Mouse (Mus musculus) thymus, adult 2 months (tissue): Measurements from ENCODE around the gene Ssc4d. TPM values are rescaled to one million over a fixed set of nuclear protein-coding genes. Genes with fewer than 3 reads are reported as not detected.

Source experiments
- DNase-seq: peaks from one replicate; pipeline ENCODE4 v3.0.0; 2021
- H3K27ac ChIP-seq: fragments of 200-500 bp; 2 replicates; pipeline ENCODE4 v1.5.1; 2012; ENCODE audit warnings: low read length, control low read depth; ENCODE audit not compliant: control insufficient read depth, insufficient read depth
- H3K27me3 ChIP-seq: fragments of 200-500 bp; 2 replicates; pipeline ENCODE4 v1.6.1; 2012; ENCODE audit warnings: mild to moderate bottlenecking, low read length, moderate library complexity, mixed read lengths; ENCODE audit not compliant: control insufficient read depth, insufficient read depth
- H3K36me3 ChIP-seq: fragments of 200-500 bp; 2 replicates; pipeline ENCODE4 v1.6.1; 2012; ENCODE audit warnings: mild to moderate bottlenecking, low read length, moderate library complexity; ENCODE audit not compliant: control insufficient read depth, insufficient read depth
- H3K4me1 ChIP-seq: fragments of 200-500 bp; replicated peaks from 2 replicates; pipeline ENCODE4 v1.6.1; 2012; ENCODE audit warnings: low read length; ENCODE audit not compliant: control insufficient read depth, insufficient read depth
- H3K4me3 ChIP-seq: fragments of 200-500 bp; 2 replicates; pipeline ENCODE4 v1.5.1; 2012; ENCODE audit warnings: mild to moderate bottlenecking, low read length, control low read depth, moderate library complexity; ENCODE audit not compliant: control insufficient read depth, insufficient read depth
- CTCF ChIP-seq: fragments of 200-500 bp; IDR thresholded peaks from 2 replicates; pipeline ENCODE4 v1.5.1; 2012; ENCODE audit warnings: mild to moderate bottlenecking, control low read depth, low read length, moderate library complexity, borderline replicate concordance; ENCODE audit not compliant: control insufficient read depth, poor library complexity, insufficient read depth; ENCODE audit errors: extremely low read depth
- POLR2A ChIP-seq: fragments of 200-500 bp; IDR thresholded peaks from 2 replicates; pipeline ENCODE4 v1.6.1; 2012; ENCODE audit warnings: mild to moderate bottlenecking, low read length, control low read depth, moderate library complexity; ENCODE audit not compliant: control insufficient read depth, poor library complexity, insufficient read depth; ENCODE audit errors: extremely low read depth
- WGBS: fragments of 180-500 bp; shearing (Covaris S2); methylation state at CpG from one replicate; pipeline ENCODE4 v1.1.7; 2018; 5-methylcytosine and 5-hydroxymethylcytosine counted together
- polyA plus RNA-seq: library from polyadenylated mRNA; depleted of rRNA; stranded (reverse); fragments of >200 nt; gene quantifications from 2 replicates; pipeline ENCODE4 v1.2.3, GENCODE M21; 2012

The Ssc4d gene
- polyA plus RNA-seq, 1 experiment = 3.9 TPM

DNA sequence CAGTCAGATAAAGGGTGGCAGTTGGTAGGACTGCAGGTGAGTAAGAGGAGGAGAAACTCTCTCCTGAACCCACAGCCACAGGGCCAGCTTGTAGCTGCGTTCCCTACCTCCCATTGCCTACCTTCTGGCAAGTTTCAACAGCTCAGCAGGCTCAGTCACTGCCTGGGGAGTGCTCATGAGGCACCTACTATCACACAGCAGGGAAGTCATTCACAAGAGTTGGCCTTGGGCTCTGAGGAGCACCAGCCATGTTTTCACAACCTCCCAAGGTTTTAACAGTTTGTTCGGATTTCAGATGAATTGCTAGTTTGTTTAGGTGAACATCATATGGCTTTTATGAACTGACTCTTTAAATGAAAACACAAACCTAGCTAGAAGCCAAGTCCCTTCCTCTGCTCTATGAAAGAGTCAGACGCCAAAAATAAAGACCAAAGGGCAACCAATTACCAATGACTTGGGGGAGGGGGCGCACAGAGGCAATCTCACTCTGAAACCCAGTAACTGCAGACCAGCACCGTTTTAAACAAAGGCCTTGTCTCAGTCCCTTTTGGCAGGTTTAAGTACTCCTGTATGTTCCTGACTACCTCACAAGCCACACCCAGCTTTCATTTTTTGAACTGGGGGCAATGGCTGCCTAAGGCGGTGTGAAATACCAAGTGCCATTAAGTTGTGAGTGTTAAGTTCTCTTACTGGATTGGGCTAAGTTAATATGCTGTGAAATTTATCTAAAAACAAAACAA is 44.5 kb downstream of the Ssc4d start:
- Histone ChIP-seq H3K27ac (no peak overlapping the region), H3K4me1 (0 out of 2 replicates have a peak, but pooled peaks cover 2% of the 10 kb centered on the region), H3K36me3 (peaks cover 13% of the 10 kb centered on the region; the same call in 1 of the 2 replicates), H3K4me3 (no peak overlapping the region), H3K27me3 (no peaks in the 10 kb centered on the region)
- no peak for DNase-seq
- TF ChIP-seq CTCF = no peak
- no peak for TF ChIP-seq POLR2A
- 93% methylated on average over 6 of the region's 6 CpGs for WGBS

DNA sequence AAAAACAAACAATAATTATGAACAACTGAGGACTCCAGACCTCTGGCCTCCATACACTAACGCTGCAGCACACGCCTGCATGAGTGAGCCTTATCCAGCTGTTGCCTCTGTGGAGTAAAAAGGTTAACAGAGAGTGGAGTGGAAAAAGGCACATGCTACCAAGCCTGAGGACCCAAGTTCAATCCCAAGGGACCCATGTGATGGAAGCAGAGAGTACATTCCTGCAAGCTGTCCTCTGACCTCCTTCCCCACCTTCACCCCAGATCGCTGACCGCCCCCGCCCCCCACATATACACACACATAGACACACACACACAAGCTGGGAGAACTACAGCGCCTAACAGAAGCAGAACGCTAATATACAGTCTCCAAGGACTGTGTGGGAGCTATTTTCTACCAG is 50.4 kb downstream of the Ssc4d start:
- H3K27ac ChIP-seq = no peak overlapping the region
- H3K36me3 ChIP-seq = peaks cover 20% of the 10 kb centered on the region
- WGBS = 98% methylated on average over 7 of the region's 7 CpGs
- no peak overlapping the region for H3K4me3 ChIP-seq
- no peaks in the 10 kb centered on the region for H3K27me3 ChIP-seq
- TF ChIP-seq POLR2A (no peak), CTCF (no peak)
- DNase-seq = no peak
- H3K4me1 ChIP-seq = 0 out of 2 replicates have a peak, but pooled peaks cover 2% of the 10 kb centered on the region

DNA sequence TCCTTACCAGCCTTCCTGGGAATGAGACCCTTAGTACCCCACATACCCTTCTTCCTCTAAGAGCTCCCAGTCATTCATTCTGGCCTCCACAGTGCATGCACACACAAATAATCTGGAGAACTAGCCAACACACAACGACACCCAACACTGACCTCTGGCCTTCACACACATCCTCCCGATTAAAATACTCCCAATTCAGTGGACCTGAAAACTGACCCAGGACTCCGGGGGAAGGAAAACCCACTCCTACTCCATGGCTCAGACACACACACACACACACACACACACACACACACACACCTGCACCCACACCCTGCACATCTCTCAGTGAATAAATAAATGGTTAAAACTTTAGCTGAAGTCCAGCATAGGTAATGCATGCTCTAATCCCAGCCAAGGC is 54.4 kb downstream of the Ssc4d start:
- TF ChIP-seq POLR2A (no peak), CTCF (no peak)
- Histone ChIP-seq H3K4me3 (no peak overlapping the region), H3K27me3 (no peaks in the 10 kb centered on the region), H3K27ac (no peak overlapping the region), H3K36me3 (peaks cover 15% of the 10 kb centered on the region), H3K4me1 (no peaks in the 10 kb centered on the region)
- WGBS = 88% methylated on average over 3 of the region's 3 CpGs
- DNase-seq = no peak

DNA sequence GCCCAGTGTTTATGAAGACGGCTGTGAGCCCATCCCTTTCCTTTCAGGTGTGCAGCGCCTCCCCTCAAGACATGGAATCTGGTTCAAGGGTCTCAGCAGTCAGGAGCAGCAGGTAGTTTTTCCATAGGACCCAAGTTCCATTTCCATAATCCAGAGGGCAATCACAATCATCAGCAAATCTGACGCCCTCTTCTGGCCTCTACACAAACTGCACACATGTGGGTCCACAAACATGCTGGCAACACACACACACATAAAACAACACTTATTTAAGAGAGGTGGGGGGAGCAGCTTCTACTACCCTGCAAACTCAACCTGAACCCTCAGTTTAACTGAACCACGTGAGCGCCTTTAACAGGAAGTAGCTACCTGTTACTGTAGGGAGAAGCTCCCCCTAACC is 55.7 kb downstream of the Ssc4d start:
- no peak for TF ChIP-seq POLR2A
- Histone ChIP-seq H3K4me3 (no peak overlapping the region), H3K27me3 (no peaks in the 10 kb centered on the region), H3K4me1 (peaks cover 6% of the 10 kb centered on the region), H3K27ac (no peak overlapping the region), H3K36me3 (peaks cover 15% of the 10 kb centered on the region)
- 96% methylated on average over 5 of the region's 5 CpGs for WGBS
- no peak for DNase-seq

DNA sequence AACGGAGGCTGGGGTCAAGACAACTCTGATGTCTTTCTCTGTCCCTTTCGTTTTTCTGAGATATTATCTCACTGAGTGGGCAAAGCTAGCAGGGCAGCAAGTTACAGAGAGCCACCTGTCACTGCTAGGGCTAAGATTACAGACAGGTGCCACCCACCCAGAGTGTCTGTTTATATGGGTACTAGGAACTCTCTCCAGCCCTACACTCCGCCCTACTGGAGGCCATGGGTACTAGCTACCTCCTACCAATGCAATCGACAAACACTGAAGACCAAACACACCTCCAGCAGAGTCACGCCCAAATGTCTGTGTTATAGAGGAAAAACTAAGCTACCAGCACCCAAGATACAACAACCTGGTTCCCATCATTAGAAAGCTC is 56.3 kb downstream of the Ssc4d start:
- 95% methylated on average over 5 of the region's 5 CpGs for WGBS
- H3K4me1 ChIP-seq = peaks cover 11% of the 10 kb centered on the region
- no peak for DNase-seq
- H3K36me3 ChIP-seq = peaks cover 15% of the 10 kb centered on the region
- H3K27me3 ChIP-seq = no peaks in the 10 kb centered on the region
- TF ChIP-seq POLR2A = no peak
- no peak for TF ChIP-seq CTCF
- H3K27ac ChIP-seq = no peak overlapping the region
- H3K4me3 ChIP-seq = no peak overlapping the region

DNA sequence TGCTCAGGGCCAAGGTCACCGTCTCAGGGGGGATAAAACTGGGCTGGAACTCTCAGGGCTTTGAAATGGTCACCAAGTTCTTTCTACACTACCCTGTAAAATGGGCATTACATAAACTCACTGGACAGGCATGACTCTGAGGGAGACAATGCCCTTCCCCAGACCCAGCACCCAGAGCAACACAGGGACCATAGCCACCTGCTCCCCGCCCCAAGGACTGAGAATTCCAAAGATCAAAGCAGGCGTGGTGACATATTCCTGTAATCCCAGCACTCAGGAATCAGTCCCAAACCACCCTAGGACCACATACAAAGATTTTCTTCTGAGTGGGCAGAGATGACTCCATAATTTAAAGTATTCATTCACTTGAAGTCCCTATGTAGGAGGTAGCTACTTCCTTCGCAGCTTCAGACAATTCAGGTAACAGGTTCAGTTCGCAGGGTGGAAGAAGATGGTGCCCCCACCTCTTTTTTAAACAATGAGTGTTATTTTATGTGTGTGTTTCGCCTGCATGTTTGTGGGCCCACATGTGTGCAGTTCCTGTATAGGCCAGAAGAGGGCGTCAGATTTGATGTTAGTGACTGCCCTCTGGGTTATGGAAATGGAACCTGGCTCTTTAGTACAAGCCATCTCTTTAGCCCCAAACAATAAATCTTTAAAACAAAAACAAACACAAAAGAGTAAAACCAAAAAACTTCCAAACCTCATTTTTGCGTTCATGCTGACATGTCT is 56.8 kb downstream of the Ssc4d start:
- no peak overlapping the region for H3K4me3 ChIP-seq
- peaks cover 13% of the 10 kb centered on the region for H3K4me1 ChIP-seq
- no peaks in the 10 kb centered on the region for H3K27me3 ChIP-seq
- no peak for DNase-seq
- WGBS = 96% methylated on average over 8 of the region's 8 CpGs
- H3K36me3 ChIP-seq = peaks cover 11% of the 10 kb centered on the region
- no peak overlapping the region for H3K27ac ChIP-seq
- TF ChIP-seq POLR2A (no peak), CTCF (no peak)
